Mouse (Mus musculus): ENCODE measurements at regions not wholly inside any gene's neighbourhood (a gene's known extent, or its start where the extent isn't known, plus 50 kb on each side); places are given as distances from the start of the nearest gene placed in this dataset.

- Histone ChIP-seq H3K9me3 (ENCODE audit: low read length) (no peaks in the 10 kb centered on the region), H3K4me1 (ENCODE audit: insufficient read depth, low read length) (no peaks in the 10 kb centered on the region), H3K36me3 (ENCODE audit: insufficient read depth, low read length) (no peaks in the 10 kb centered on the region), H3K9ac (replicated peaks; ENCODE audit: low read length, poor library complexity, severe bottlenecking) (no peak overlapping the region), H3K27me3 (ENCODE audit: insufficient read depth, low read length) (no peaks in the 10 kb centered on the region), H3K27ac (ENCODE audit: low read depth, low read length) (no peak overlapping the region), H3K4me2 (ENCODE audit: low read depth, low read length, poor library complexity, severe bottlenecking) (no peak overlapping the region), H3K4me3 (ENCODE audit: low read depth, low read length) (no peak overlapping the region)
- no peak for ATAC-seq (ENCODE audit: low FRiP score)
- WGBS: 58% methylated on average over 5 of the region's 5 CpGs
- no peak for TF ChIP-seq CTCF (IDR thresholded peaks at IDR 0.05)
- DNase-seq (ENCODE audit: low spot score): no peak
These were observed 85.5 kb upstream of the Rnd3 start for GRCm38 (mm10) chr2:51234427-51234826.

GRCm38 (mm10) chr2:51222851-51223250, 73.9 kb upstream of the Rnd3 start:
- whole genome bisulfite sequencing: 24% methylated on average over 1 of the region's 1 CpGs
- TF ChIP-seq CTCF (IDR thresholded peaks at IDR 0.05): no peak
- no peaks in the 10 kb centered on the region for H3K9me3 ChIP-seq (ENCODE audit: low read length)
- H3K4me3 ChIP-seq (ENCODE audit: low read depth, low read length): no peak overlapping the region
- no peak overlapping the region for H3K4me2 ChIP-seq (ENCODE audit: low read depth, low read length, poor library complexity, severe bottlenecking)
- no peaks in the 10 kb centered on the region for H3K4me1 ChIP-seq (ENCODE audit: insufficient read depth, low read length)
- no peak overlapping the region for H3K27ac ChIP-seq (ENCODE audit: low read depth, low read length)
- H3K27me3 ChIP-seq (ENCODE audit: insufficient read depth, low read length): no peaks in the 10 kb centered on the region
- DNase-seq (ENCODE audit: low spot score) (no peak), ATAC-seq (ENCODE audit: low FRiP score) (no peak)
- no peaks in the 10 kb centered on the region for H3K36me3 ChIP-seq (ENCODE audit: insufficient read depth, low read length)
- no peak overlapping the region for H3K9ac ChIP-seq (replicated peaks; ENCODE audit: low read length, poor library complexity, severe bottlenecking)

- Histone ChIP-seq H3K27me3 (ENCODE audit: insufficient read depth, low read length) (no peaks in the 10 kb centered on the region), H3K4me1 (ENCODE audit: insufficient read depth, low read length) (no peaks in the 10 kb centered on the region), H3K27ac (ENCODE audit: low read depth, low read length) (no peak overlapping the region), H3K9me3 (ENCODE audit: low read length) (no peaks in the 10 kb centered on the region), H3K4me3 (ENCODE audit: low read depth, low read length) (no peak overlapping the region), H3K36me3 (ENCODE audit: insufficient read depth, low read length) (no peaks in the 10 kb centered on the region), H3K4me2 (ENCODE audit: low read depth, low read length, poor library complexity, severe bottlenecking) (no peak overlapping the region), H3K9ac (replicated peaks; ENCODE audit: low read length, poor library complexity, severe bottlenecking) (no peak overlapping the region)
- no peak for ATAC-seq (ENCODE audit: low FRiP score)
- no peak for TF ChIP-seq CTCF (IDR thresholded peaks at IDR 0.05)
- WGBS: 49% methylated on average over 6 of the region's 6 CpGs
- no peak for DNase-seq (ENCODE audit: low spot score)
These were observed 70.8 kb upstream of the Rnd3 start for GRCm38 (mm10) chr2:51219714-51220113.

GRCm38 (mm10) chr2:51207150-51208022, 58.5 kb upstream of the Rnd3 start:
- no peak for DNase-seq (ENCODE audit: low spot score)
- H3K36me3 ChIP-seq (ENCODE audit: insufficient read depth, low read length): no peaks in the 10 kb centered on the region
- no peak overlapping the region for H3K27ac ChIP-seq (ENCODE audit: low read depth, low read length)
- H3K27me3 ChIP-seq (ENCODE audit: insufficient read depth, low read length): no peaks in the 10 kb centered on the region
- TF ChIP-seq CTCF (IDR thresholded peaks at IDR 0.05): no peak
- H3K4me2 ChIP-seq (ENCODE audit: low read depth, low read length, poor library complexity, severe bottlenecking): no peak overlapping the region
- H3K4me1 ChIP-seq (ENCODE audit: insufficient read depth, low read length): no peaks in the 10 kb centered on the region
- no peak overlapping the region for H3K9ac ChIP-seq (replicated peaks; ENCODE audit: low read length, poor library complexity, severe bottlenecking)
- ATAC-seq (ENCODE audit: low FRiP score): no peak
- WGBS: 72% methylated on average over 7 of the region's 7 CpGs
- no peaks in the 10 kb centered on the region for H3K9me3 ChIP-seq (ENCODE audit: low read length)
- no peak overlapping the region for H3K4me3 ChIP-seq (ENCODE audit: low read depth, low read length)

DNA sequence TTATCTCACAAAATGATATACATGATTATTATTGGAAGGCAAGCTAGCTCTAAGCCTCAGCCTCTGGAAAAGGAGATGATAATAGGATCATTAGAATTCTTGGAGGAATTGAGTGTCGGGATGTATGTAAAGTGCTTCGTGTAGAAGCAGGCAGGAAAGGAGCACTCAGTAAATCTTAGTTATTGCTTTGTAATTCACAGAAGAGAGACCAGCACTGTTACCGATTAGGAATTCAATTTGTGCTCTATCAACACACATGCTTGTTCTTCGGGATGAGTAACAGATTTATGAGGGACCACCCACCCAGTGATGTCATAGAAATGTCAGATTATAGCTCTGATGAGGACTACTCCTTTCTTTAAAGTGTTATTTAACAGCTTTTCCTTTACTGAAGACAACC, 57.4 kb upstream of the Rnd3 start:
- no peak overlapping the region for H3K9ac ChIP-seq (replicated peaks; ENCODE audit: low read length, poor library complexity, severe bottlenecking)
- WGBS: 27% methylated on average over 4 of the region's 4 CpGs
- no peaks in the 10 kb centered on the region for H3K9me3 ChIP-seq (ENCODE audit: low read length)
- no peak overlapping the region for H3K27ac ChIP-seq (ENCODE audit: low read depth, low read length)
- DNase-seq (ENCODE audit: low spot score): no peak
- no peaks in the 10 kb centered on the region for H3K27me3 ChIP-seq (ENCODE audit: insufficient read depth, low read length)
- H3K4me3 ChIP-seq (ENCODE audit: low read depth, low read length): no peak overlapping the region
- ATAC-seq (ENCODE audit: low FRiP score): no peak
- TF ChIP-seq CTCF (IDR thresholded peaks at IDR 0.05): no peak
- no peaks in the 10 kb centered on the region for H3K36me3 ChIP-seq (ENCODE audit: insufficient read depth, low read length)
- H3K4me1 ChIP-seq (ENCODE audit: insufficient read depth, low read length): no peaks in the 10 kb centered on the region
- no peak overlapping the region for H3K4me2 ChIP-seq (ENCODE audit: low read depth, low read length, poor library complexity, severe bottlenecking)

All from midbrain, postnatal 0 days (tissue).